Mouse (Mus musculus): ENCODE measurements around the gene Tdp1.
A peak's percentile ranks its signal among the peaks of the same experiment; 100 is the strongest.

The Tdp1 gene

DNA sequence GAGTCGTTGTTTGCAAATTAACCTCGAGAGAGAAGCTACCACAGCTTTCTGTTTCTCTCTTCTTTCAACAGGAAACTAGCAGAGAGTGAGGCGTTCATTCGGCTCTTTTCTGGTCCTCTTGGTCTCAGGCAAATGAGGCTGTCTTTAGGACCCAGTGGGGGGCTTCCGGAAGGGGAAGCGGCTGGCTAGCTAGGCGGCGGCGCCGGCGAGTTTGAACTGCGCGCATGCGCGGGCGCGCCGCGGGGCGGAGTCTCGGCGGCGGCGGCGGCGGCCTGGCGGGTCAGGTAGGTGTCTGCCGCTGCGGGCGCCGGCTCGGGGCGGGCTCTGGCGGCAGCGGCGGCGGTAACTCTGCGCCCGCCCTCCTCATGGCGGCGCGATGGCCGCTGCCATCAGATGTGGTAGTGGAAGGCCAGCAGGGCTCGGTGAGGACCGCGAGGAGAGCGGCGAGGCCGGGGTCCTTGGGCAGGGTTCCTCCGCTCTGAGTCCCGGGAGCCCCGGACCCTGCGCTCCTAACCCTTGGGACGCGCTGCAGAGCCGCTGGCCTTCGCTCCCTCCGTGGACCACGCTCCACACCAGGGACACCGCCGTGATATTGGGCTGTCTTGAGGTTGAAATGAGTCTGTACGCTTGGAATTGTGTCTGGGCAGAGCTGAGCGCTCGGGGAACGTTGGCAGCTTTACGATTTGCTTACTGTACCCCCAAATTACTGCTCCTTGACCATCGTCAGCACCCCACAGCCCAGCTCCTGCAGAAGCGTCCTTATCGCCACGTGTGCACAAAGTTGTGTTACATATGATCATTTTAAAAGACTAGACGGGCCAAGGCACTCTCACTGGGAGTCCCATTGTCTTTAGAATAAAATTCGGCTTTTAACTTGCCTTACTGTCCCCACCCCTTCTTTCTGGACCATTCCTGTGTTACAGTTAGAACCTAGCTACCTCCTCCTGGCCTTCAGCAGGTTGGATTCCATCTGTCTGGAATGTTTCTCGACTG lies at the start of gene Tdp1, which contains the start of gene Efcab11:
Tdp1 (plus strand) TSS at position 249 of the 993 bp plus-strand sequence.
Efcab11 (minus strand) TSS at position 171 of the 993 bp plus-strand sequence.
- peak; percentile 90 for DNase-seq (ENCODE audit: low read depth, low spot score)

DNA sequence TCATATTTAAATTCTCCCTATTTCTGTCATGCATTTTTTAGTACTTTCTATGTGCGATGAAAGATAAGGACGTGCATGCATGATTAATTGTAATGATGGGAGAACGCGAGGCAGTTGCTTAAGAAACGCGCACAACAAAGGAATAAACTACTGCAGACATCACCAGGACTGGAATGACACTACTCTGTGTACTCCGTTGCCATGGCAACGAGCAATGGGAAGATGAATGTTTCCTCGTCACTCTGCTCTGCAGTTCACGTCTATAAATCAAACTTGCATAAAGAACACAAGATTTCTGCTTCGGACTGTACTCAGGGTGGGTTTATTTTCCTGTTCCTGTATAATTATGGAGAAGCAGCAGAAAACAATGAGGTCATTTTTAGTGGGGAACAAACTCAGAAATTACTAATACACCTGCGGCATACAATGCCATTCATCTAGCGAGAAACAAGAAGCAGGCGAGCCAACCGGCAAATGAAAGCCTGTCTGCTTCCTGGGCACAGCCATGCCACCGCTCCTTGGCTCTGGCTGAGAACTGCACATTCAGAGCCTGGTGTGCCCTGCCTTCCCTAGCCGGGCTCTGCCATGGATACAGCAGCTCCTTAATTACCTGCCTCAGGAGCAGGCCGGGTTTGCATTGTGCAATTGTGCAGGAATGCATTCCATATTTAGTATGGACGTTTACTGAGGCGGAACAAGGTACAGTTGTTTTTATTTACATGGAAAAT lies 47.7 kb upstream of the Tdp1 start:
- peak; percentile 59 for DNase-seq (ENCODE audit: low read depth, low spot score)

DNA sequence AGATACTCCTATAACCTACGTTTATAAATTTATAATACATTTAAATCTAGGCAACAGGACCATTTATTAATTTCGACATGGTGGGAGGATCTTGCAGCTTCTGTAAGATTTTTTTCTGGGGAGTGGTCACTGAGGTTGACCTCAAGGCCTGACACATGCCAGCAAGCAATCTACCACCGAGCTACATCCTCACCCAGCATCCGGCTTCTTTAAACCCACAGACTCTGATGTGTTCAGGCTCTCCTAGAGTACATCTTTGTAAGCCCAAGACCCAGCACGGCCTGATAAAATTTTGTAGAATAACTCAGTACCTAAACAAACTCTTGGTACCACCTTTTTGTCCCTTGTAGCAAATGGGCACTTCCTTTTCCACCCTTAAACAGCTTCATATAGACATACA lies 46.8 kb upstream of the Tdp1 start:
- no peak for DNase-seq (ENCODE audit: low read depth, low spot score)

DNA sequence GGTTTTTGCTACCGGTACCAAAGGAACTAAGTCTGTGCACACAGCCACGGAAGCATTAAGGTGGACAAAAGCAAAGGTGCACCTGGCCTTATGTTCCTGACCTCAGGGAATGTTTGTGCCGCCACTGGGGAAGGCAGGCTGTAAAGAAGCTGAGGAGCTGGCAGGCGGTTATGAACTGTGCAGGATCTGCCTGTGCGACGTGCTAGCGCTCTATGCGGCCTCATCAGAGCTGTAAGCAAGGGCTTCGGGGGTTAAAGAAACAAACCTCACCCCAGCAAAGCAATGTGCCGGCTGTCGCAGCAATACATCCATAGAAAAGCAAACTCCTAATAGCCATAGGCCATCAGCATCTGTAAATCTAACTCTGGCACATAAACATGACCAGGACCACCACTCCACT lies 46.2 kb upstream of the Tdp1 start:
- DNase-seq (ENCODE audit: low read depth, low spot score): no peak

DNA sequence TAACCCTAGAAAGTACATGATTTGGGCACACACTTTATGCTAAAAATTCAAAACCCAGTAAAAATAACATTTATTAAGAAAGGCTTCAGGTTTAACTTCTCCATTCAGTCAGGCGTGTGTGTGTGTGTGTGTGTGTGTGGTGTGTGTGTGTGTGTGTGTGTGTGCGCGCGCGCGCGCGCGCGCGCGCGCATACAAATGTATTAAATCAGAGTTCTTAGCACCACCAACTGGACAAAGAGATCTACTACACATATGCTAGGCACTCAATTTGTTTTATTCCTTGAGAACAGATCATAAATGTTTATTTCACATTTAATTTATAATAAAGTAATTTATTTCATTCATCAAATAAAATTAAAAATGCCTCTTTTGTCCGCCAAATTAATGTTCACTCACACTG lies 45.6 kb upstream of the Tdp1 start:
- DNase-seq (ENCODE audit: low read depth, low spot score): peak; percentile 44

DNA sequence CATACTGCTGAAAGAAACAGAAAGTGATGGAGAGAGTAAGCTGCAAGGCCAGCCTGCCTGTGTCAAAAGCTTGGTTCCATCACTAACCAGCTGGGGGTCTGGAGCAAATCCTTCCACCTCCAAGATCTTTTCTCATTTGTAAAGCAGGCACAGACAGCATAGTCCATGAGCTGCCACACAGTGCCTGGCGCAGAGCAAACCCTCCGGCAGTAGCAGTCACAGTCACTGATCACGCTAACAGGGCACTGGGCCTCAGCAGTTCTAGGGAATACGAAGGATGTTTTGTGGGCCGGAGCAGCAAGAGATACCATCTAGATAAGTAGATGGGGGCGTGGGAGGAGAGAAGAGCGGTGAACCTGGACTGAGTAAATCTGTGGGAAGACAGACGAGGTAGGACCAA lies 39.4 kb upstream of the Tdp1 start:
- no peak for DNase-seq (ENCODE audit: low read depth, low spot score)

DNA sequence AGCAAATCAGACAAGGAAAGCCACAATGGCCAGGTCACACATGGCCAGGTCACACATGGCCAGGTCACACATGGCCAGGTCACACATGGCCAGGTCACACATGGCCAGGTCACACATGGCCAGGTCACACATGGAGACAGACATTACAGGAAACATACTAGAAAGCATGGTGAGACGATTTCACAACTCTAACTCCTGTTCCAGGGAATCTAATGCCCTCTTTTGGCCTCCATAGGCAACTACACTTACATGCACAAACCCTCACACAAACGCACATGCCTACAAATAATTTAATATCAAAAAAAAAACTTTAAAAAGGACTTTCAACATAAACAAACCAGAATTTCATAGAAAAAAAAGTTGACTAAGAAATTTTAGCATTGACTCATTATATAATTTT lies 34.3 kb upstream of the Tdp1 start:
- no peak for DNase-seq (ENCODE audit: low read depth, low spot score)

DNA sequence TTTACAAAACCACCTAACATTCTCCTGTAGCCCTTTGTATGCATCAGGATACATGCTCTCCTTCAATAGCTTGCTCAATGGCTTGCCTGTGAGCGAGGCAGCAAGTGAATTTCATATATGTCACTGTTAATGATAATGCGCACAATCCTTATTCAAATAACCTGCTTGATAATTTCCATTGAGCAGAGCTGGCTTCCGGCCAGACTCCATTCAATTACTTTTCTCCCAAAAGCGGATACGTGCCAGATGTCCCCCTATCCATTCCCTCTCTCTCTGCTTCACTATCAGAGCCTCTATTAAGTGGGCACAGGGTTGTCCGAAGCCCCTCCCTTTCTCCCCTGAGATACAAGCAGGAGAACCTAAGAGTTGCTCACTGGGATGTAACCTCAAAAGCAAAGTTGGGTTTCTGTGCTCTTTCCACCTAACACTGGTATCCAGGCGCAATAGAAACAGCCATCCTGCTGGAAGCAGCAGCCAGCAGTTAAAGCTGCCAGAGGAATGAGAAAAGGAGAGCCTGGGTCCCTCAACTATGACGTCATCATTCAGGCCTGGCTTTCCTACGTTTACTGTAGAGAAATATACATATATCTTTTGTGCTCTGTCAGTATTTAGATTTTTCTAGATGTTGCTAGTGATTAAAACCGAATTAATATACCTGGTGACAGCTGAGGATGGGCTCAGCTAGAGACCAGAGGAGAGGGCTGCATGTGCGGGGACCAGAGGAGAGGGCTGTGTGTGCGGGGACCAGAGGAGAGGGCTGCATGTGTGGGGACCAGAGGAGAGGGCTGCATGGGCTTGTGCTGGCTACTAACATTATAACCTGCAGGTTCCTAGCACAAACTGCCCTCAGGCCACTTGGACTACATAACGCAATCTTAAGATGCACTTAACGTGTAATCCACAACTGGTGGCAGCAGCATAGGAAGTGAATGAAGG lies 30.7 kb upstream of the Tdp1 start:
- no peak for DNase-seq (ENCODE audit: low read depth, low spot score)

DNA sequence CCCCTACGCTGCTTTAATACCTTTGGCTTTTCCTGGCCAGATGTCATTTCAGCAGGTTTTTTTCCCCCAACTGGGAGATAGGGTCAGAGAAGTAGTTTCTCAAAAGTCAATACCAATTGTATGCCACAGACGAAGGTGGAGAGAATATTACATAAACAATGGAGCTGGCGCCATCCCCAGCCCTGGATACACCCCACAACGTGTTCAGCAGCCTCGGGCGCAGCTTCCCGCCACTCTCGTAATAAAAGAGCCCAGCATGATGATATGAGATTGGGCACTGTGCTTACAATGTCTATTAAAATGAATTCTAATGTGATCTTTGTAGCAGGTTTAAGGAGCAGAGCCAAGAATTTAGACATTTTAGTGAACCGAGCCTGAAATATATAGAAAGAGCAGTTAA lies 28.3 kb upstream of the Tdp1 start:
- DNase-seq (ENCODE audit: low read depth, low spot score): no peak

DNA sequence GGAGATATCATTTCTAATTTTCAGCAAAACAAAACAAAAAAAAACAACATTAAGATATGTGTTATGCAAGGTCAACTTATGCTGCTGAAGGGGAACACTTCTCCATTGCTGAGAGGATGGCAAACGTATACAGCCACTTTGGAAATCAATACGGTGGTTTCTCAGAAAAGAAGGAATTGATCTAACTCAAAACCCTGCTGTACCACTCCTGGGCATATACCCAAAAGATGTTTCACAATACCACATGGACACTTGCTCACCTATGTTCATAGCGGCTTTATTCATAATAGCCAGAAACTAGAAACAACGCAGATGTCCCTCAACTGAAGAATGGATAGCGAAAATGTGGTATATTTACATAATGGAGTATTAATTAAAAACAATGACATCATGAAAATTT lies 25.7 kb upstream of the Tdp1 start:
- no peak for DNase-seq (ENCODE audit: low read depth, low spot score)

DNA sequence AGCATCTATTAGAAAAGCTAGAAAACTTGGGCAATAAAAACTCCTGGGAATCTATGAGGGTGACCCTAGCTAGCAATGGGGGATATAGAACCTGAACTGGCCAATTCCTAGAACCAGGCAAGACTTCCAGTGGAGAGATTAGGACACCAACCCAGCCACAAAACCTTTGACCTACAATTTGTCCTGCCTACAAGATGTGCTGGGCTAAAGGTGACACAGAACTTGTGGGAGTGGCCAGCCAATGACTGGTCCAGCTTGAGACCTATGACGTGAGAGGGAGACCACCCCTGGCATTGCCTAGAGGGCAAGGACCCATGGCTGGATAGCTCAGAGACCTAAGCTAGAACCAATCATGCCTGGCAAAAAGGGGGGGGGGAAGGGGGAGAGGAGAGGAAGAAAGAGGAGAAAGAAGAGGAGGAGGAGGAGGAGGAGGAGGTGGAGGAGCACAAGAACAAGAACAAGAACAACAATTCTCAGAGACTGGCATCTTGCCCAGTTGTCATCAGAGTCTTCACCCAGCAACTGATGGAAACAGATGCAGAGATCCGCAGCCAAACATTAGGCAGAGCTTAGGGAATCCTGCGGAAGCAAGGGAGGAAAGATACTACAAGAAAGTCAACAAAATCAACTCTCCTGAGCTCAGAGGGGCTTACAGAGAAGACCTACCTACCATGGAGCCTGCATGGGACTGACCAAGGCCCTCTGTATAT lies 24.8 kb upstream of the Tdp1 start:
- DNase-seq (ENCODE audit: low read depth, low spot score): no peak

DNA sequence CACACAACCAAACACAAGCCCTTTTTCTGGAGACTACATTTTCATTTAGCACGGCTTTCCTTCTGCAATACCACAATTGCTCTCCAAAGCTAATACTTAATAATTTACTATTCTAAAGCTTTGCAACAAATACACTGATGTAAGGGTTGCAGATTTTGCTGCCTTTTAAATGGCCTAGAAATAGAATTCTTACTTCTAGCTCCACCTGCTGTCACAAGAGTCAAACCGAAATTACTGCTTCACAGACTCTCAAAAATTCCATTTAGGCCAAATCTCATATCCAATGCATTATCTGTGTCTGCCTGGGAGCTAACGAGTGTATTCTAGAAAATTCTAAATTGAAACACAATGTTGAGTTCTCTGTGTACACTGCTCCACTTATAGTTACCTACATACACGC lies 23.3 kb upstream of the Tdp1 start:
- DNase-seq (ENCODE audit: low read depth, low spot score): no peak

DNA sequence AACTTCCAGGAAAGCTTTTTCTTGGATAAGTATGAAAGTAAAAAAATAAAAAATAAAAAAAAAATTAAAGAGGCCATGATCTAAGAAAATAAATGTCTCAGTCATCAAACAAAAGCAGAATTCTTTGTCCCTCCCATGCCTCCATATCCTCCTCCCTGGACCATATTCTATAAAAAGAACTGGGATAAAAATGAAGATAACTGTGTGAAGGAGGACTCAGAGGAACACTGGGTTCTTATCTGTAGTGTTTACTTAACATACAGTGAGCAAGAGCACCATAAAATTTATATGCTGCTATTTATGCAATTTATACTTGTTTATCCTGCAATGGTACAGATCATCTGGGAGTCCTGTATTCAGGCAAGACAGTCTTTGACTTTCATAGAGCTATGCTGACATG lies 19.7 kb upstream of the Tdp1 start:
- DNase-seq (ENCODE audit: low read depth, low spot score): no peak

DNA sequence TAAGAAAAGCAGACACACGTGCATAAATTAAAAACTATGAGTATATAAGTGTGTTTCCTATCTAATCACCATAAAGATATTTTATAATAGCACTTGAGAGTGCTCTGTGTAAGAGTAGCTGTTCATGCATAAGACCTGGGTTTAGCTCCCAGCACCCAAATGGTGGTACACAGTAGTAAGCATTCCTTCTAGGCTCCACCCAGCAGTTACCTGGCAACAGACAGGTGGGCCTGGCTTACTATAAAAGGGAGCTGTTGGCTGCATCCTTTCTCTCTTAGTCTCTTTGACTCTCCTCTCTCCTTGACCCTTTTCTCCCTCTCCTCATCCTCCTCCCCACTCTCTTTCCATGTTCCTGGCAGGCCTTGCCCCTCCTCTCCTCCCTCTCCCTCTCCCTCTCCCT lies 15.5 kb upstream of the Tdp1 start:
- DNase-seq (ENCODE audit: low read depth, low spot score): no peak

DNA sequence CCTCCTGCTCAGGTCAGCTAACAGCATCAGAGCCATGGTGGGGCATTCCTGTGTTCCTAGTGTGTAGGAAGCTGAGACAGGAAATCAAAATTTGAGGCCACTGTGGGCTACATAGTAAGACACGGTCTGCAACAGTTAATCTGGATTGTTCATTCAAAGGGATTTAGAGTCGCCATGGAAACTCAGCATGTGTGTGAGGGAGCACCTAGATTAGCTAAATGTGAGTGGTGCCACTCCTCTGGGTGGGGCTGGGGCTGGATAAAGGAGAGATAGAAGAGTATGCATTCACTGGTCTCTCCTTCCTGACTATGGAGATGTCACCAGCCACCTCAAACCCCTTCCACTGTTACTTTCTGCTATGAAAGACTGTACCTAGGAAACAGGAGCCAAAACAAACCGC lies 10.9 kb upstream of the Tdp1 start:
- DNase-seq (ENCODE audit: low read depth, low spot score): no peak

DNA sequence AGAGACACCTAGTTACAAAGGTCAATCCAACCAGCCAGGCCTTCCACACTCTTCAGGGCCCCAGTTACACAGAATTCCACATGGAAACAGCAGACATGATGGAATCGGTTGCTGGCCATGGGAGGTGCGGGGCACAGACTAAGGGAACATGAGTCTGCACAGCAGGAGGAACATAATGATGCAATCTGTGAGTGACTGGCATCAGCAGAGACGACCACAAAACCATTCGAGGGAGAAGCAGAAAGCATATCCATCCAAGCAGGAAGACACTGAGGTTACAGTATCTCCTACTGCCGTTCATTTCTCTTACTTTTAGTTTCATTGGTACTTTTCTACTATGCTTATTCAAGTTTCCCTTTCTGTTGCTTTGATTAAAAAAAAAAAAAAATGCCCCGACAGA lies 9.7 kb upstream of the Tdp1 start:
- no peak for DNase-seq (ENCODE audit: low read depth, low spot score)

DNA sequence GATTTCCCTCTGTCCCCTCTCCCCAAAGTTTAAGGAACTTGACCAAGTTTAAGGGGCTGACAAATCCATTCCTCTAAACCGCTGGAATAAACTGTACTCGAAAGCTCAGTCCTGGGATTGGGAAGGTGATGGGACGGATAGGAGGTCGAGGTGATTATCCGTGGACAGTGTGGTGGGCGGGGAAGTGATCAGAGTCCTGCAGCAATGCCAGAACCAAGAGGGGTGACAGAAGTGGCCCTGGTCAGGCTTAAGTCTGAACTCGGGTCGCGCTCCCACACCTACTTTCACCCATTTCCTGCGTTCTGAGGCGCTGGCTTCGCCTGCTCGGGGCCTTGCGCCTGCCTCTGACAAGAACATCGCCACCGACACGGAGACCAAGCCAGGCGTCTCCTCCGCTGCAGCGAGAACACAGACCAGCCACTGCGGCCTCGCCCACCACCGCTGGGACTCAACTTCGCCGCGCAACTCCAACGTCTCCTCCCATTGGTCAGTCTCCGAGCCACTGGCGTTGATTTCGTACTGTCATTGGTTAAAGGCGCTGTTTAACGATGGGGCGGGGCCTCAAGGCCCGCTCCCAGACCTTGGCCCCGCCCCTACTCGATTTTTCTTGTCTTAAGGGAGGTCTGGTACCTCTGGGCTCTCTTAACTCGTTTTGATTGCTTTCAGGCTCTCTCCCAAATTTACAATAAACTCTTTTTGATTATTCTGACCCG lies 1.2 kb upstream of the Tdp1 start:
- peak; percentile 84 for DNase-seq (ENCODE audit: low read depth, low spot score)

DNA sequence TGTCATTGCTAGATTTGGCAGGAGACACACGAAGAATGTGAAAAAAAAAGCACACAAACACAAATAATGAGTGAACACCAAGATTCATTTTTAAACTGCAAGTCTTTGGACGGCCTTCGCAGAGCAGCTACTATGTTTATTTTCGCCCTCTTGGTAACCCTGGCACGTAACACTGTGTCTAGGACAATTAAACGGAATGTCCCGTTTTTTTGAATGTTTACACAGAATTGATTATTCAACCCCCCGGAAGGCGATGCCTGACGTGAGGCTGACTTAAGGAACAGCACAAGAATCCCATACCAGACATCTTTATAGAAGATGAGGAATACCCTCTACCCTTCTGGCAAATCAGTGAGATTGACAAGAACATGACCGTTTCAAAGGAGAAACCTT lies 608 bp upstream of the Tdp1 start:
- DNase-seq (ENCODE audit: low read depth, low spot score): no peak

DNA sequence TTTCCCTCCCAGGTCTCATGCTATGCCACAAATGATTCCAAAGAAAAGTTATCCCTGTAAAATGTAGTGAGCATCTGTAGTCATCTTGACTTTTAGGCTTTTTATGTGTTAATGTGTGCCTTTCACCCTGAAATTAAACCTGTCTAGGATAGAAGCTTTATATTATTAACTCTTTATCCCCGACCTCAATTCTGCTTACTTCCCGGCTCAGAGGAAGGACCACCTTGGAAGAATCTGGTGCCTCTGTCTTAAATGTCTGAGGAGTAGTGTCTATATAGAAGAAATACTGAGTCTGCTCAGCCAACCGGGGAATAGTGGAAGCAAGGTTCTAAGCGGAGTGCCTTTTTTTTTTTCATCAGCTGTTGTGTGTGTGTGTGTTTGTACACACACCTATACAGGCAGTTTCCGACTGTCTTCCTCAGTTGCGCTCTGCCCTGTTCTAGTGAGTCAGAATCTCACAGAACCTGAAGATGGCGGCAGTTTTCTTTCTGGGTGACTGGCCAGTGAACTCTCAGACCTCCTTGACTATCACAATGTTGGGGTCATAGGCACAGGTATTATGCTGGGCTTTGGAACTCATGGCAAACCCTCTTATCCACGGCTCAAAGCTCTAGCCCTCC lies 1.1 kb downstream of the Tdp1 start:
- DNase-seq (ENCODE audit: low read depth, low spot score): no peak

DNA sequence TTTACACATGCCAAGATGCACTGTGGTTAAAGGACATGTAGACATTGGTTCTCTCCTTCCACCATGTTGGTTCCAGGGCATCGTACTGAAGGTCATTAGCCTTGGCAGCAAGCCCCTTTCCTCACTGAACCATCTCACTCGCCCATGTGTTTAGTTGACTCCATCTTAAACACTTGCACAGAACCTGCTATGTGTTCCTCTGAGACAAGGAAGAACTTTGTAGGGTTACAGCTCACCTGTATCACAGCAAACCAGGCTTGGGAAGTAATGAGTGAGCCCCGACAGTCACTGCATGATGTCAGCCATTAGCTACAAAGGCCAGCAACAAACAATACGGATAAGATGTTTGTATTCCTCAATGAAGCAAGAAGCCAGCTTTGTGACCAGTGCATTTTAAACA lies 13.5 kb downstream of the Tdp1 start:
- DNase-seq (ENCODE audit: low read depth, low spot score): no peak

All from telencephalon, adult 2 months (tissue).